Mouse (Mus musculus) heart, adult 2 months (tissue): ENCODE data around the gene Prodh2.

Source experiments
- CTCF ChIP-seq: fragments of 200-600 bp; IDR thresholded peaks from 2 replicates; pipeline ENCODE4 v1.8.1; 2022; ENCODE audit warnings: antibody characterized with exemption, mild to moderate bottlenecking, moderate library complexity
- POLR2A ChIP-seq: fragments of 200-500 bp; IDR thresholded peaks from 2 replicates; pipeline ENCODE4 v1.6.1; 2011; ENCODE audit warnings: mild to moderate bottlenecking, low read depth, low read length, control low read depth; ENCODE audit not compliant: insufficient read depth

DNA sequence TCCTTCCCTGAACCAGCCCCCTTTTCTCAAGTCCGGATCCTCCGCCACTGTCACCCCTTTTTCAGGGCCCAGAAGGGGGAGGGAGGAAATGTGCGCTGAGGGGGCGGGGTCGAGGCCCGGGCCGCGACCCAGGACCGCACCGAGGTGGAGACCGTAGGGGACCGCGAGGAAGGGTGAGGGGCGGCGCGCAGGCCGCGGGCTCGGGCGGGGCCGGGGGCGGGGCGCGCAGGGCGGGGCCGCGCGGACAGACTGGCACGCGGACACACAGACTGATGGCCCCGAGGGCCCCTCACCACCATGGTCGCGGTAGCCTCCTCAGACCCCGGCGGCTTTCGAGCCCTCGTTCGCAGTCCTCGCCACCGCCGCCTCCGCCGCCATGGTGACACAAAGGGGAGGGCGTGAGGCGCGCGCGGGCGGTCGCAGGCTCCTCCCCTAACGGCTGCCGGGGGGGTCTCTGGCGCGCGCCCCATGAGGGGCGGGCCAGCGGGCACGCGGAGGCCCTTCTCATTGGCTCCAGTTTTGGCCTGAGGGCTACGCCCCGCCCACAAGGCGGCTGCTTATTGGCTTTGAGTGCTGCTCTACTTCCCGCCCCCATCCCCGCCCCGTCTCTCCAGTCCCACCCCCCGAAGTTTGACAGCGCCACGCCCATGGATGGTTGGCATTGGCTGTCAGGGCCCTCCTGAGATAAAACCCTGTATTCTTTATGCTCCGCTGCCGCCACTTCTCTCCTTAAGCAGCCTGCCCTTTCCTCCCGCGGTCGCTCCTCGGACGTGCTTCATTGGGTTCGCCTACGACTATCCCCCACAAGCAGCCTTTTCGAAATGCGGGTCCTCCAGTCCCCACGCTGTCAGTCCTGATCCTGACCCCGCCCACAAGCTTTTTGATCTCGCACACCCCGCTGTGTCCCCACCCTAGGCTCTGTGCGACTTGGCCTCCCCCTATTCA, 41.5 kb downstream of the Prodh2 start, which contains the start of gene Arhgap33:
- TF ChIP-seq POLR2A (no peak), CTCF (no peak)
